Mouse (Mus musculus) myocyte (in vitro differentiated cells): ENCODE measurements at regions not wholly inside any gene's neighbourhood (a gene's known extent, or its start where the extent isn't known, plus 50 kb on each side); places are given as distances from the start of the nearest gene placed in this dataset.

Experiments
- H3K27me3 ChIP-seq: one replicate; pipeline ENCODE4 v1.6.1; 2011; ENCODE audit not compliant: control insufficient read depth, insufficient read depth, insufficient read length
- H3K36me3 ChIP-seq: one replicate; pipeline ENCODE4 v1.6.1; 2011; ENCODE audit not compliant: control insufficient read depth, insufficient read depth
- H3K4me2 ChIP-seq: one replicate; pipeline ENCODE4 v1.6.1; 2011; ENCODE audit warnings: low read depth, control low read depth
- H3K4me3 ChIP-seq: one replicate; pipeline ENCODE4 v1.5.1; 2011; ENCODE audit warnings: mild to moderate bottlenecking, control low read depth, moderate library complexity
- H3K79me2 ChIP-seq: one replicate; pipeline ENCODE4 v1.6.1; 2011; ENCODE audit not compliant: control insufficient read depth, insufficient read depth
- H3ac ChIP-seq: one replicate; pipeline ENCODE4 v1.6.1; 2011; ENCODE audit not compliant: control insufficient read depth, insufficient read length
- CEBPB ChIP-seq: IDR thresholded peaks from 2 replicates; pipeline ENCODE4 v1.6.1; 2011; ENCODE audit warnings: mild to moderate bottlenecking, moderate library complexity; ENCODE audit not compliant: poor library complexity, insufficient read depth, severe bottlenecking
- E2F4 ChIP-seq: IDR thresholded peaks from one replicate; pipeline ENCODE4 v1.6.1; 2011; ENCODE audit warnings: mild to moderate bottlenecking, control low read depth, moderate library complexity; ENCODE audit not compliant: insufficient read depth
- MAX ChIP-seq: IDR thresholded peaks from one replicate; pipeline ENCODE4 v1.6.1; 2011; ENCODE audit warnings: low read depth, mild to moderate bottlenecking, control low read depth
- MYOD1 ChIP-seq, 3 experiments: IDR thresholded peaks; one replicate each; pipeline ENCODE4 v1.6.1; 2011; ENCODE audit warnings: control low read depth in 2 of 3, low read depth in 2 of 3, mild to moderate bottlenecking in 2 of 3, moderate library complexity in 1 of 3; ENCODE audit not compliant: insufficient read length in 2 of 3, control insufficient read depth in 1 of 3
- MYOG ChIP-seq, 3 experiments: IDR thresholded peaks; one replicate each; pipeline ENCODE4 v1.6.1; 2011; ENCODE audit warnings: control low read depth in 2 of 3, low read depth in 2 of 3, mild to moderate bottlenecking in 2 of 3; ENCODE audit not compliant: insufficient read length in 2 of 3, control insufficient read depth in 1 of 3, insufficient read depth in 1 of 3
- POLR2A ChIP-seq: IDR thresholded peaks from one replicate; pipeline ENCODE4 v1.6.1; 2011; ENCODE audit warnings: low read depth, mild to moderate bottlenecking, control low read depth, moderate library complexity; ENCODE audit not compliant: insufficient read length
- POLR2AphosphoS2 ChIP-seq: IDR thresholded peaks from one replicate; pipeline ENCODE4 v1.6.1; 2011; ENCODE audit warnings: low read depth, control low read depth; ENCODE audit not compliant: insufficient read length
- REST ChIP-seq: IDR thresholded peaks from one replicate; pipeline ENCODE4 v1.6.1; 2011; ENCODE audit warnings: mild to moderate bottlenecking, control low read depth, moderate library complexity; ENCODE audit not compliant: insufficient read depth, insufficient read length
- SRF ChIP-seq: IDR thresholded peaks from one replicate; pipeline ENCODE4 v1.6.1; 2011; ENCODE audit warnings: low read depth; ENCODE audit not compliant: control insufficient read depth, insufficient read length
- TCF12 ChIP-seq: IDR thresholded peaks from one replicate; pipeline ENCODE4 v1.6.1; 2011; ENCODE audit warnings: mild to moderate bottlenecking, control low read depth; ENCODE audit not compliant: poor library complexity, insufficient read depth, severe bottlenecking
- TCF3 ChIP-seq: IDR thresholded peaks from one replicate; pipeline ENCODE4 v1.6.1; 2011; ENCODE audit warnings: low read depth, control low read depth; ENCODE audit not compliant: insufficient read length
- USF1 ChIP-seq: IDR thresholded peaks from one replicate; pipeline ENCODE4 v1.6.1; 2011; ENCODE audit warnings: low read depth, mild to moderate bottlenecking, control low read depth, moderate library complexity

GRCm38 (mm10) chr15:96936216-96936615 lies 119.5 kb downstream of the Slc38a4 start:
- TF ChIP-seq MYOD1 (IDR thresholded peaks at IDR 0.05; ENCODE audit: control insufficient read depth in 1 of 3, insufficient read length in 2 of 3, low read depth in 2 of 3) (no peak), TCF3 (no peak), E2F4 (no peak), USF1 (no peak), POLR2AphosphoS2 (no peak), CEBPB (no peak)
- H3K36me3 ChIP-seq: no peaks in the 10 kb centered on the region
- H3K4me3 ChIP-seq: no peak overlapping the region

DNA sequence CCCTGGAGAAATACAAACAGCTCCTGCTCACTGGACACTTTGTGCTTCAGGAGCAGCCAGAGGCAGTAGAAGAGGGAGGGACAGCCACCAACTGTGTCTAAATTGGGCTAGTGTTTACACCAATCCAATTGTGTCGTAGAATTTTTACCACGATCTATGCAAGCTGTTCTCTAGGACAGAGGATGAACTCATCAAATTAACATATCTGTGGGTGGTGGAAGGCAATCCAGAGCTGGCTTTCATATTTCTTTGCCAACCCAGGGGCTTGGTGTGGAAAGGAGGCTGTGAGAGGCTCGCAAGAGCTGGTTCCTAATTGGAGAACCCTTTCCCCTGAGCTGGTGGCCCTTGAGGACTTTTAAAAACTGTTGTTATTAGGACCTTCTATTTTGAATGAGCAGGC lies 122.3 kb downstream of the Slc38a4 start:
- Histone ChIP-seq H3K36me3 (no peaks in the 10 kb centered on the region), H3K79me2 (no peaks in the 10 kb centered on the region), H3K27me3 (no peaks in the 10 kb centered on the region), H3ac (no peak overlapping the region), H3K4me3 (no peak overlapping the region), H3K4me2 (no peak overlapping the region)
- no peak for TF ChIP-seq TCF3
- no peak for TF ChIP-seq SRF
- TF ChIP-seq E2F4: no peak
- no peak for TF ChIP-seq POLR2A
- TF ChIP-seq TCF12: no peak
- TF ChIP-seq MAX: no peak
- TF ChIP-seq MYOG (IDR thresholded peaks at IDR 0.05; ENCODE audit: control insufficient read depth in 1 of 3, insufficient read depth in 1 of 3, insufficient read length in 2 of 3, low read depth in 2 of 3): no peak
- TF ChIP-seq USF1: no peak
- TF ChIP-seq CEBPB: no peak
- TF ChIP-seq MYOD1 (IDR thresholded peaks at IDR 0.05; ENCODE audit: control insufficient read depth in 1 of 3, insufficient read length in 2 of 3, low read depth in 2 of 3): no peak
- TF ChIP-seq POLR2AphosphoS2: no peak
- TF ChIP-seq REST: no peak

More at GRCm38 (mm10) chr15:96936216-96936615, 119.5 kb downstream of the Slc38a4 start:
- H3ac ChIP-seq: no peak overlapping the region
- no peaks in the 10 kb centered on the region for H3K79me2 ChIP-seq
- H3K4me2 ChIP-seq: no peak overlapping the region
- H3K27me3 ChIP-seq: no peaks in the 10 kb centered on the region

GRCm38 (mm10) chr15:96930531-96930930 lies 125.2 kb downstream of the Slc38a4 start:
- no peak overlapping the region for H3ac ChIP-seq
- H3K36me3 ChIP-seq: no peaks in the 10 kb centered on the region
- H3K79me2 ChIP-seq: no peaks in the 10 kb centered on the region
- H3K4me2 ChIP-seq: no peak overlapping the region
- no peak overlapping the region for H3K4me3 ChIP-seq
- TF ChIP-seq SRF: no peak
- TF ChIP-seq USF1: no peak
- no peak for TF ChIP-seq CEBPB
- no peak for TF ChIP-seq POLR2A
- no peak for TF ChIP-seq REST
- TF ChIP-seq MYOG (IDR thresholded peaks at IDR 0.05; ENCODE audit: control insufficient read depth in 1 of 3, insufficient read depth in 1 of 3, insufficient read length in 2 of 3, low read depth in 2 of 3): no peak
- TF ChIP-seq MAX: no peak
- TF ChIP-seq E2F4: no peak
- no peak for TF ChIP-seq TCF3
- TF ChIP-seq POLR2AphosphoS2: no peak
- TF ChIP-seq TCF12: no peak
- TF ChIP-seq MYOD1 (IDR thresholded peaks at IDR 0.05; ENCODE audit: control insufficient read depth in 1 of 3, insufficient read length in 2 of 3, low read depth in 2 of 3): no peak
- H3K27me3 ChIP-seq: no peaks in the 10 kb centered on the region

GRCm38 (mm10) chr15:96929788-96930187 lies 126.0 kb downstream of the Slc38a4 start:
- no peak overlapping the region for H3ac ChIP-seq
- H3K27me3 ChIP-seq: no peaks in the 10 kb centered on the region
- H3K4me2 ChIP-seq: no peak overlapping the region

More at GRCm38 (mm10) chr15:96929788-96930187, 126.0 kb downstream of the Slc38a4 start:
- H3K36me3 ChIP-seq: no peaks in the 10 kb centered on the region
- H3K79me2 ChIP-seq: no peaks in the 10 kb centered on the region
- no peak overlapping the region for H3K4me3 ChIP-seq
- TF ChIP-seq TCF12 (no peak), TCF3 (no peak), MAX (no peak), USF1 (no peak), E2F4 (no peak), CEBPB (no peak), MYOG (IDR thresholded peaks at IDR 0.05; ENCODE audit: control insufficient read depth in 1 of 3, insufficient read depth in 1 of 3, insufficient read length in 2 of 3, low read depth in 2 of 3) (no peak), POLR2A (no peak), POLR2AphosphoS2 (no peak), SRF (no peak), MYOD1 (IDR thresholded peaks at IDR 0.05; ENCODE audit: control insufficient read depth in 1 of 3, insufficient read length in 2 of 3, low read depth in 2 of 3) (no peak), REST (no peak)
